Mouse (Mus musculus) retina, postnatal 1 day (tissue): ENCODE measurements around the gene Slc7a5.

ENCODE experiments used
- DNase-seq: peaks from one replicate; pipeline ENCODE4 v3.0.0-alpha.2; 2012

Gene Slc7a5

DNA sequence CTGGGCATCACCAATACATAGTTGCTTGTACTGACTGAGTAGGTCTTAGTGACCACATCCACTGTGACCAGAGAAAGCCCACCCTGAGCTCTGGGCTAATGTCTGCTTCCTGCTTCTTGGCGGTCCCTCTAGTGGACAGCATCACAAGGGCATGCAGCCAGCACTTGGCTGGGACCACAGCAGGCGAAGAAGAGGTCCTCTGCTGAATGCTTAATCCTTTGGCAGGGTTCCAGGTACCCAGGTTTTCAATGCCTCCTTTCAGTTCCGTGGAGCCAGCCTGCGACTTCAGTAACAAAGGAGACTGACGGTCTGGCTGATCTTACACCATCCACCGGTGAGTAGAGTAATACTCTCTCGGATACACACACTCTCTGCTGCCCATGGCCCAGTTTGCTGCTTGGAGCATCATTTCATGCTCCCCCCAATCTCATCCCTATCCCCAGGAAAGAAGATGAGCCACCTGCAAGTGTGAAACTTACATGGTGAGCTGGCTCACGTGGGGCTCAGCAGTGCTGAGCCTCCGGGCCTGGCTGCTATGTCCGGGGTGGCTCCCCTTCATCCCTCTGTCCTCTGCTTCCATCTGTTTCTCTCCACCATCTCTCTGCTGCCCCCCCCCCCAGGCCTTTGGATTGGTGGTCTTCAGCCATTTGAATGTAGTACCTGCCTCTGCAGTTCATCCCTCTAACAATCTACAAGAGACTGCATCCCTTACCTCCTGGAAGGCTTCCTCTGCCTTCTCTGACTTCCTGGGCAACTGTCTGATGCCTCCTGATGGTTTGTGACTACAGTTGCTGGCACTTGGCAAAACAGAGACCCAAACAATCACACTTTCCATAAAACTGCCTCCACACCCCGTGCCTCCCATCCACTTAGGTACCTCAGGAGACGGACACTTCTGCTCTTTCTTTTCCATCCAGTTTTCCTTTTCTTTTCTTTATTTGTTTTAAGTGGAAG lies 28.1 kb upstream of the Slc7a5 start:
- peak; percentile 89 for DNase-seq

DNA sequence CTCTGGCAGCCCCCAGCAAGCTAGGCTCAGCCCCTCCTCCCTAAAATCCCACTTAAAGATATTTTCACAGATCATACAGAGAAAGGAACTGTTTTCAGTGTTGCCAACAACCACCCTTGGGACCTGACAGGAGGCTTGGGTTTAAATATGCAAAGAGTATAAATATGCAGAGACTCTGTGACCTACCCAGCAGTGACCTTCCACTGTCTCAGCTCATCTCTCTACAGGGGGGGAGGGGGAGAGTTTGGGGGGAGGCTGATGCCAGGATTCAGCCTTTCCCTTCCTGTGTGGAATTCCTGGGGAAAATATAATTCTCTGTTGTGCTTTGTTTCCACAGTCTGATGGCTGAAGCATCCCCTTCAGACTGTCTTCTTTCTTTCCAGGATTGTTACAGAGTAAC lies 27.4 kb upstream of the Slc7a5 start:
- DNase-seq, result no peak

- DNase-seq, result peak; percentile 76
Measured at GRCm38 (mm10) chr8:121934506-121934905, 27.0 kb upstream of the Slc7a5 start.

- no peak for DNase-seq
Measured at GRCm38 (mm10) chr8:121932668-121933520, 25.4 kb upstream of the Slc7a5 start.

DNA sequence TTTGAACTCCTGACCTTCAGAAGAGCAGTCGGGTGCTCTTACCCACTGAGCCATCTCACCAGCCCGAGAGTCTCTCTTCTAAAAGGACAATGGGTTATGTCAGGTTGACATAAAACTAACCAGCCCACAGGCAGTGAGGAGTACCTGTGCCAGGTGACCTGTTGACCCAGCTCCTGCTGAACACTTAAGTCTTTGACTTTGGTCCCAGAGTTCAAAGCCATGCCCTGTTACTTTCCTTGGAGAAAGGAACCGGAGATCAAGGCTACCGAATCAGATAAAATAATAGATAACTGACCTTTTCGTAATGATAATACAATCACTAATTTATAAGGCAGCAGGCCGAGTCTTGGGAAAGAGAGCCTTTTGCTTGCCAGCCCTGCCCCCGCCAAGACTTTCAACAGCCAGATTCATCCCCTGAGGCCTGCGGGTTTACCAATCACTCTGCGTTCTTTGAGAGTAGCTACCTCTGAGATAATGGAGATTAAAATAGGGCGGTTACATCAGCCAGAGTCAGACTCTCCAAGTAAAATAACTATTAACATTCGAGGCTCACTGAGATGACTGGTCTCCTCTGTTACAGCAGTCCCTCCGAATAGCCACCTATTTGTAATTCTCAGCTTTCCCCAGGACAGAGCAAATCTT lies 24.7 kb upstream of the Slc7a5 start:
- DNase-seq, result no peak

- no peak for DNase-seq
Measured at GRCm38 (mm10) chr8:121931571-121931970, 24.1 kb upstream of the Slc7a5 start.

- no peak for DNase-seq
Measured at GRCm38 (mm10) chr8:121930047-121930446, 22.6 kb upstream of the Slc7a5 start.

GRCm38 (mm10) chr8:121927316-121927715 lies 19.8 kb upstream of the Slc7a5 start:
- DNase-seq, result peak; percentile 64

- no peak for DNase-seq
Measured at GRCm38 (mm10) chr8:121926266-121926665, 18.8 kb upstream of the Slc7a5 start.

DNA sequence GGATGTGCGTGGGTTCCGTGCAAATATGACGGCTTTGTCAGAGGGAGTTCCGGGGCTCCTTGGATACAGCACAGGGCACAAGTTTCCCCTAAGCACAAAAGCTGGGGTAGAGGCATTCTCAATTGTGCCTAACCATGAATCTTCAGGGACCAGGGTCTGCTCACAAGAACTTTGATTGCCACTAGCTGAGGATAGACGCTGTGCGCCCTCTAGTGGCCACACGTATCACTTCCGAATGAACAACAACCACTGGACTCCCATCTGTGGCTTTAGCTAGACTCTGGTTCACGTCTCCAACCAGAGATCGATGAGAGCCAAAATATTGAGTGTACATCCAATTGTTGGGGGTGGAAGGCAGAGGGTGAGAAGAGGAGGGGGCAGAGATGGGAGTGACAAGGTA lies 18.1 kb upstream of the Slc7a5 start:
- DNase-seq, result peak; percentile 87

- no peak for DNase-seq
Measured at GRCm38 (mm10) chr8:121924681-121925080, 17.2 kb upstream of the Slc7a5 start.

GRCm38 (mm10) chr8:121922101-121922500 lies 14.6 kb upstream of the Slc7a5 start:
- DNase-seq, result no peak

DNA sequence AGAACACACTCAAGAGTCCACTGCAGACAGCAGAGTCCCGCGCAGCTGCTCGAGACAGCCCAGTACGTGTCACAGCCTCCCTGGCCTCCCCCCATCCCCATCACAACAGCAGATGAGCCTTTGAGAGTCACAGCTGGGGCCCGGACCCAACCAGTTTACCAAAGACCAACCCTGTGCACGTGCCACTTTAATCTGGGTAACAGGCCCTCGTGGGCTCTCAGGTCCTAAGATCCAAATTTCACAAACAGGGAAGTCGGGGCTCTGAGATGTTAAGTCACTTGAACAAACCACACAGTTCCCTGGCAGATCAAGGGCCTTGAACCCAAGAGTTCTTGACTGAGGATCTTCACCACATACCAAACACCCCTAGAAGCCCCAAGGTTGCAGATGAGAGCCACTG lies 14.1 kb upstream of the Slc7a5 start:
- no peak for DNase-seq

DNA sequence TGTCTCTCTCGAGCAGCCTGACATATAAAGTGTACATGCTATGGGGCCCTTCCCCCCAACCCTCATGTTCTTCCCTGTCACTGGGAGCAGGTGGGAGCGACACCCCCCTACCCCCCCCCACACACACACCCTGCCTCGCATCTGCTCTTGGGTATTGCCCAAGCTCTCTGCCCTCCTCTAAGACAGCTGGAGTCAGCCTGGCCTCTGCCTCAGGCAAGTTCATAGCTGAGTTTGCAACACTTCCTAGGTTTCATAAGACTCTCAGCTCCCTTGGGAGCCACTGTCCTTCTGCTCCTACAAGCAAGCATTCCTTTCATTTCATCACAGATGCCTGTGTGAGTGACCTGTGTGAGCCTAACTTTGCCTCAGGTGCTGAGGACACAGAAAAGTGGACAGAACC lies 12.2 kb upstream of the Slc7a5 start:
- DNase-seq, result peak; percentile 17

DNA sequence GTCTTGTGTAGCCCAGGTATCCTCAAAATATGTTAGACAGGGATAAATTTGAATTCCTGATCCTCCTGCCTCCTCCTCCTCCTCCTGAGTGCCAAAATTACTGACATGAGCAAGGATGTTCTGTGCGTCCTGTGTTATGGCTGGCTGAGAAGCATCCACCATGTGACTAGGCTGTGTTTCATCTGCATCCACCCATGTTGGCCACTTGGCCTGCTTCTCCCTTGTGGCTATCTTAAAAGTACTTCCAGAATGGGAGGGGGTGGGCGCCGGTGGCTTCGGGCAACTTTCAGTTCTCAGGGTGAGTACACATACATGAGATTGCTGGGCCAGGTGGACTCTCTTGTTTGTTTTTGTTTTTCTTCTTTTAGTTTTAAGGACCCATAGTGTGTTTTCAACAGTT lies 11.7 kb upstream of the Slc7a5 start:
- no peak for DNase-seq

- no peak for DNase-seq
Measured at GRCm38 (mm10) chr8:121913378-121913777, 5.9 kb upstream of the Slc7a5 start.

GRCm38 (mm10) chr8:121912831-121913230 lies 5.3 kb upstream of the Slc7a5 start:
- DNase-seq, result no peak

DNA sequence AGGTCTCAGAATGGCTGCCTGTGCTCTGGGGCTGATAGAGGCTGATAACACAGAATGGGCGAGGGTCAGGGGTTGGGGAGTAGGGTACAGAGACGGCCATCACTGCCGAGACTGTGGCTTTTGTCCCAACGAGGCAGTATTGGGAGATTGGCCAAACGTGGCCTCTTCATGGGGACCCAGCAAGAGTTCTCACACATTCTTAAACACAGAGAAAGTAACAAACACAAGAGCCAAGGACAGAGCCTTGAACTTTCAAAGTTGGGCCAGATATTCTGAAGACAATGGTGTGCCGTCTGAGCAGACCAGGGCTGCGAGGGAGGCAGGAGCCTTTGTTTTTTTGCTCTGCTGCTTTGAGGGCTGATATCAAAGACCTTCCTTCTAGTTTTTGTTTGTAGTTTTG lies 4.5 kb upstream of the Slc7a5 start:
- no peak for DNase-seq

DNA sequence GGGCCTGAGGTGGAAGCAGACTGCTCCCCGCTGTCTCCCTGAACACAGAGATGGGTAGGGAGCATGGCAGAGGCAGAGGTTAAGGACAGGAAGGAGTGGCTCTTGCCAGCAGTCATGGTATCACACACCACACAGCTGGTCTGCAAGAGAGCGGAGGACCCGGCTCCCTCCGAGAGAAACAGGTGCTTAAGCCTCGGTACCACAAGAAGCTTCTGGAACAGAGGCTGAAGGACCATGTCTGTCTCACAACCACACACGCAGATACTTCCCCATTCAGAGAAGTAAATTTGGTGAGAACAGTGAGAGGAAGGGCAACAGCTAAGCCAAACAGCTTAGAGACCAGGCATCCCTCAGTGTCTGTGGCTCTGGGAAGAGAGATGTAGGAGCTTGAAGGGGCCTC lies 3.9 kb upstream of the Slc7a5 start:
- no peak for DNase-seq

GRCm38 (mm10) chr8:121909663-121910062 lies 2.2 kb upstream of the Slc7a5 start:
- peak; percentile 89 for DNase-seq

GRCm38 (mm10) chr8:121909148-121909541 lies 1.7 kb upstream of the Slc7a5 start:
- no peak for DNase-seq

- no peak for DNase-seq
Measured at GRCm38 (mm10) chr8:121908378-121909147, 1.1 kb upstream of the Slc7a5 start.
